Mouse (Mus musculus): Measurements from ENCODE around the gene Rrp36.
A peak's percentile ranks its signal among the peaks of the same experiment; 100 is the strongest.

The Rrp36 gene

DNA sequence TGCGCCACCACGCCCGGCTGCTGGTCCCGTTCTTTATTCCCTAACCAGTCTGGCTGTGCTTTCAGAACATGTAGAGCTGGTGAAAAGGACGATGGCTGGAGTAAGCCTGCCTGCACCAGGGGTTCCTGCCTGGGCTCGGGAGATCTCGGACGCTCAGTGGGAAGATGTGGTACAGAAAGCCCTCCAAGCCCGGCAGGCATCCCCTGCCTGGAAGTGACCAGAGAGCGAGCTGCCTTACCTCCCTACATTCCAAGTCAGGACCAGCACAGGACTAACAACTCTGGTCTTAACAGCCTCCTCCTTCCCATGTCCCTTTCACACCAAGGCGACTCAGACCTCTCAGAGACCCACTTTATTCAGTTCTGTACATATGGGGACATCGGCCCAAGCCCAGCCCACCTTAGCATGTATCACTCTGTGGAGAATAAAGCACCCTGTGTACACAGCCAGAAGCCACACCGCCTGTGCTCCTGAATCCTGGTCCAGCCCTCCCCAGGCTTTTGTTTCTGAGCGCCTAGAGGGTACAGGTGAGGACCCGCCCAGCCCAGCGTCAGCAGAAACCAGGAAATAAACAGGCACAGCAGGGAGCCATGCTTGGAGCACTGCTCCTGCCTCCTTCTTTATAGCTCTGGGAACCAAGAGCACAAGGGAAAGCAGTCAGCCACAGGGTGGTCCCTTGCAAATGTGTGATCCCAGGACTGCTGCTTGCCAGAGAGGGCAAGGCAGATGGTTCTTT, 8.7 kb upstream of the Rrp36 start:
- DNase-seq, result no peak

DNA sequence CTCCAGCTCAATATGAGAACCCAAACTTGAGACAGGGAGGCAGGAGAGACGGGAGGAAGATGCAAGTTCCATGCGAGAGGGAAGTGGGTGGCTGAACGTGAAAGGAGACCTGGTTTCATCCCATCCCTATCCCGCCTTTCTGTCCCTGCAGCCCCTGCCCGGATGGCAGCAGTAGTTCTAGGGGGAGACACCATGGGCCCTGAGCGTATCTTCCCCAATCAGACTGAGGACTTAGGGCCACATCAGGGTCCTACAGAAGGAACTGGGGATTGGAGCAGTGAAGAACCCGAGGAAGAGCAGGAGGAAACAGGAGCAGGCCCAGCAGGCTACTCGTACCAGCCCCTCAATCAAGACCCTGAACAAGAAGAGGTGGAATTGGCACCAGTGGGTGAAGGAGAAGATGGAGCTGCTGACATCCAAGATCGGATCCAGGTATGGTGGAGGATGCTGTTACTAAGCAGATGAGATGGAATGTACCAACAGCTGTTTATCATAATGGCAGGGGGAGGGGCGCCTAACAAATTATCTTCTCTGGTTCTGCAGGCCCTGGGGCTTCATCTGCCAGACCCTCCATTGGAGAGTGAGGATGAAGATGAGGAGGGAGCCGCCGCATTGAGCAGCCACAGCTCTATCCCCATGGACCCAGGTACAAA, 7.4 kb upstream of the Rrp36 start:
- DNase-seq, result no peak

DNA sequence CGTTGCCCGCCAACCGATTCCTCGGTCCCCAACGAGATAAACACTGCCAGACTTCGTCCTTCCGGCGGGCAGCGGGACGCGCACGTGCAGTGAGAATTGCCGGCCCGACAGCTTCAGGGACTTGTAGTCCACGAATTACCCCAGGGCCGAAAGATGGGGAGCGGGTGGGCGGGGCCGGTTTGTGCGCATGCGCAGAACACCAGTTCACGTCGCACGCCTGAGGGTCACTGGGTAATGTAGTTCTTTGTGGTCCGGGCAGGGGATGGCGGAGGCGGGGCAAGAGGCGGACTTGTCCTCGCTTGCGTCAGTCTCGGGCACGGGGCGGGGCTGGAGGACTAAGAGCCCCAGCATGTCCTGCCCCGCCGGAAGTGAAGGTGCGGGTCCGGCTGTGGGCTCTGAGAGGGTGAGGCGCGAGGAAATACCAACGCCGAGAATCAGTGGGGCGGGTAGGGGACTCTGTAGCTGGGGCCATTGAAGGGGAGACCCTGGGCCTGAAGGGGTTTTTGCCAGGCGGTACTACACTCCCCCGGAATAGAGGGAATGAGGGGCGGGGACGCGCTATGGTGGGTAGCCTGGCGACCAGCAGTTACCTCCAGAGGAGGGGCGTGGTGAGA, 6.7 kb upstream of the Rrp36 start, which contains the start of gene Klhdc3:
Gene Klhdc3 (minus strand): TSS at position 155 of the 614 bp plus-strand sequence.
- DNase-seq, result peak; percentile 96

DNA sequence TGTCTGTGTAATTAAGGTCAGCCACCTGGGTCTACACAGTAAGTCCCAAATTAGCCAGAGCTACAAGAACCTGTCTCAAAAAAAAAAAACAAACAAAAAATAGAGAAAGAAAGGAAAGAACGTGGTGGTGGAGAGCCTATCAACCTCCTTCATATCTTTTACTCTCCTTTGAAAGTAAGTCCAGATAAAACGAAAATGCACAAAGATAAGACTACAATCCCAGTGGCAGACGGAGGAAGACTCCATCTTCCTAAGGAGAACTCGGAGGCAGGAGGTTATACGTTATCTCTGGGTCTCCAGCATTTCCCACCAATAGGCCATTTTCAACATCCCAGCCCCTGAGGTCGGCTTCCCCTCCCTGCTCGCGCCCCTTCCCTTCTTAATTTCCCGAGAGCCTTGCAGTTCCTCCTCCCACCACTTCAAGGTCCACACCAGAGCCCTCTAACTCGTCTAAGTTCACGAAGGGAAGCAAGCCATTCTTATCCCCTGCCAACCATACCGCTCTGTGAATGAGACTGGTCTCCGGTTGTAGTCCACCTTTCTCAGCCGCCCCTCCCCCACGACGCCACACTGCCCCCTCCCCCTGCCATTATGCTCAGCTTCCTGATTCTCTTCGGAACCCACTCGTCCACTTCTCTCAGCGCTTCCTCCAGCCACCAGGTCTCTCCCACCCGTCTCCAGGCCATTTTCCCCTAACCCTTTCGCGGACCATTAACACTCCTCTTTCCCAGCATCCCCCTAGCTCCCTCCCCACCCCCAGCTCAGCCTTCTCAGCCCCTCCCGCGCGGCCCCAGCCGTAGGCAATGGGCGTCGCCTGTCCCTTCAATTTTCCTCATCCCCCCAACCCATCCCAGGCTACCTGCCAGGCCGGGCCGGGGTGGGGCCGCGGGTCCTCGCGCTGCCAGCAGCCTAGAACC, 5.9 kb upstream of the Rrp36 start:
- DNase-seq, result peak; percentile 43

DNA sequence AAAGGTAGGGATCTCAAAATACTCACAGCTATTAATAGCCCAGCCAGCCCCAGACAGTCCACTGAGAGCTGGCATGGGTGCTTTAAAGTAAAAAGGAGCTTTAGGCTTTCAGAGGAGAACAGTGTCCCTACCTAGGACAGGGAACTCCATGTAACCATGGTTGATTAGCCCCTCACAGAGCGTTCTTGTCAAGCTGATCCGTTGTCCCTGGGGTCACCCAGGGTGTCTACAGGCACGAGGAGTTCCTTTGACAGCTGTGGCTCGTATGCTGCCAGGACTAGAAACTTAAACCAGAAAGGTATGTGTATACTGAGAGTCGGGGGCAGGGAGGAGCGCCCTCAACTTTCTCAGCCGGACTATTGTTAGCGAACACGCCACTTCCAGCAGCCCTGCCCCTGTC, 4.8 kb upstream of the Rrp36 start:
- DNase-seq, result no peak

DNA sequence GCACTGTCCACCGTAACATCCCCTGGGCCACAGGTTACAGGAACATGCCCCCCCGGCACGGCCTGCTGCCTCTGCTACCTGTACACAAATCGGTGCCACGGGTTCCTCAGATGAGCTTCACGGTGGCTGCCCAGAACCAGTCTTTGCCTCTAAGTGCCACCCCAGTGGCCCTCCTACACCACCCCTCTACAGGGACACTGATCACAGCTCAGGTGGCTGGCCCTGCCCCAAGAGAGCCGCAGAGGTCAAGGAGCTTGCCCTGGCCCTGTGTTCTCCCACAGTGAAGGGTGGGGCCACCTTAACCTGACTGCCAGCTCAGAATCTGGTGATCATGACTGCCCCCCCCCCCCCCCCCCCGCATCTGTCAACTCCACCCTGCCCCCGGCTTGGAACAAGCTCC, 4.3 kb upstream of the Rrp36 start, which contains the start of gene Mea1:
Gene Mea1 (plus strand): TSS at position 378 of the 400 bp plus-strand sequence.
- no peak for DNase-seq

DNA sequence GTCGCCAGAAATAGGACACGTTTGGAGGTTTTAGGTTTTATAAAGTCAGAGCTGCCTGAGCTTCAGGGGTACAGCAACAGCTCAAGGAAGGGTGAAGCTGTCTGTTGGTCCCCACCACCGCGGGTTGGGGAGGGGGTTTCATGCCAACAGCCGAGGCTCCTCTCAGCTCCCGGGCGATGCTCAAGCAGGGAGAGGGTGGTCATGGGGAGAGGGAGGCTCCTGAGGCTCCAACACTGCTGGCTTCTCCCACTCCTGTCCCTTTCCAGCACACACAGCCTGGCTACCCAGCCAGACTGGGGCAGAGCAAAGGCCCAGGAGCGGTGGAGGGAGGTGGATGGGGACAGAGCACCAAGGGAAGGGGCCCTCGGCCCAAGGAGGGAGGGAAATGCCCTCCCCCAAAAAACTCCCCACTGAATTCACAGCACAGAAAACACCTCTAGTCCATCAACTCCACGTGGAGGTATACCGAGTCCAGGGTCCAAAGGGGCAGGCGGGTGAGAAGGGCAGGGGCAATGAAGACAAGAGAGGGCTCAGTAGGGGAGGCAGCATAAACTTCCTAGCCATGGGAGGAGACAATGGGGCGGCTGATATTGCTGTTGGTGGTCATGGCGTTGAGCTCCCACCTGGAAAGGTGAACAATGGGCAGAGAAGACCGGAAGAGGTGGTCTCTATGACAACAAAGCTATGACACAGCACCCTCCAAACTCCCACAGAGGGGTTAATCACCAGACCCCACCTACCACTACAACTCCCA, 555 bp upstream of the Rrp36 start:
- DNase-seq, result no peak

DNA sequence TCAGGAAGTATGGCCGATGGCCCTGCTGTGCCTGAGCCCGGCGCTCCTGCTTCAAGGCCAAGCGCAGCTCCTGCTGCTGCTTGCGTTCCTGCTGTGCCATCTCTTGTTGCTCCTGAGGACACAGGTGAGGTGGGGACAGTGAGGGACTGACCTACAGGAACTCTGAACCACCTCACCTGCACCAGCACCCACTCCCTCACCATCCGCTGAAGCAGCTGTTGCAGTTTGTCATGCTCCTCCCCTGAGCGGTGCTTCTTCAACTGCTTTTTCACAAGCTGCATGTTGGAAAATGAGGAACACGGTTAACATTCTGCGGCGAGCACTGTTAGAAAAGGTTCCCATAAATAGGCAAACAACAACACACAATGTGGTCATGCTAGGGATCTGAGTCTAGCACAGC, 4.2 kb downstream of the Rrp36 start:
- no peak for DNase-seq

DNA sequence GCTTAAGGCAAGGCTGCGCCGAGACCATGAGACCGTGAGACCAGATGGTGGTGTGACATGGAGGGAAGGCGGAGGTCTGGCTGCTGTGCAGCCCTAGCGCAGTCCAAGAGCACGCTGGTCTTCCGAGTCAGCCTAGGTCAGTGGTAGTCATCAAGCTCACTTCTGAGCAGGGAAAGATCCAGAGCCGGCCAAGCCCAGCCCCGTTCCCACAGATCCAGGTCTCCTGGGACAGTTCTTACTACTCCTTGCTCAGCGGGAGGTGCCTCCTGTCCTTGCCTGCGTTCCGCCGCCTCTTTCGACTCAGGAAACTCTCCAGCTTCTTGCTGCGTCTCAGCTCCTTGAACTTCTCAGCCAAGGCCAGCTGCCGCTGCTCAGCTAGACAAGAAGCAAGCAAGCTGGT, 6.4 kb downstream of the Rrp36 start:
- no peak for DNase-seq

DNA sequence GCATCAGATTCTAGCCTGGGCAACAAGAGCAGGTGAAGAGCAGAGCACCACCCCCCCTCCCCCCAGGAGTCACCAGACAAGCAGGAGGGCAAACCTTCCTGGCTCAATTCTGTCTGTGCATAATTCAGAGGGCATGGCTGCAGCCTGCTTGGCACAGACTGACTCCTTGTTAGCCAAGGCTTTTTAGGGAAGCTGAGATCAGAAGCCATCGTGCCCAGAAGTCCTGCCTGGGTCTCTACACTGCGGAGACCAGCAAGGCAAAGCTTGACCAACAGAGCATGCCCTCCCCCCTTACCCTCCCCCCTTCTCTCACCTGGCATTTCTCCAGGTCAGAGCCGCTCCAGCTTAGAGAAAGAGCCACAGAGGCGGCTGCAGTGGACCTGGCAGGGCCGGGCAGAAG, 11.4 kb downstream of the Rrp36 start:
- DNase-seq, result no peak

DNA sequence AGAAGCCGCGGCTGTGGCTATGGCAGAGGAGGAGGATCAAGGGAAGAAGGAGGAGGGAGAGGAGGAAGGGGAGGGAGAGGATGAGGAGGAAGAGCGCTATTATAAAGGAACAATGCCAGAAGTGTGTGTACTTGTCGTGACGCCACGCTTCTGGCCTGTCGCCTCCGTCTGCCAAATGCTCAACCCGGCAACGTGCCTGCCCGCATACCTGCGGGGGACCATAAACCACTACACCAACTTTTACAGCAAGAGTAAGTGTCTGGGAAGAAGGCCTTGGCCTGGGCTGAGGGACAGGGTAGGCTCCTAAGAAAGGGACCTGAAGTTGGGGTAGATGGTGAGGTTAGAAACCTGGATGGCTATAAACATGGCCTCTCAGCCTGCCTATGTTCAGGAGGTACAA, 12.2 kb downstream of the Rrp36 start:
- DNase-seq, result no peak

DNA sequence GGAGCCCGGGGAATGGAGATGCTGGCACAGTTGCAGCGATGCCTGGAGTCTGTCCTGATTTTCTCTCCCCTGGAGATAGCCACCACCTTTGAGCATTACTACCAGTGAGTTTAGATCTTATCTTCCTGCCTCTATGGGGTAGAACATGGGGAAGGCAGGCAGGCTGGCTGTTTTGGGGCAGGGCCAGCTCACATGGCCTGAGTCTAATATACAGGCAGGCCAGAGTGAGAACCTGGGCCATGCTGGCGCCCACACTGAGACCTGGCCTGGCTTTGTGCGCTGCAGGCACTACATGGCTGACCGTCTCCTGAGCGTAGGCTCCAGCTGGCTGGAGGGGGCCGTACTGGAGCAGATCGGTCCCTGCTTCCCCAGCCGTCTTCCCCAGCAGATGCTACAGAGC, 12.8 kb downstream of the Rrp36 start:
- no peak for DNase-seq

DNA sequence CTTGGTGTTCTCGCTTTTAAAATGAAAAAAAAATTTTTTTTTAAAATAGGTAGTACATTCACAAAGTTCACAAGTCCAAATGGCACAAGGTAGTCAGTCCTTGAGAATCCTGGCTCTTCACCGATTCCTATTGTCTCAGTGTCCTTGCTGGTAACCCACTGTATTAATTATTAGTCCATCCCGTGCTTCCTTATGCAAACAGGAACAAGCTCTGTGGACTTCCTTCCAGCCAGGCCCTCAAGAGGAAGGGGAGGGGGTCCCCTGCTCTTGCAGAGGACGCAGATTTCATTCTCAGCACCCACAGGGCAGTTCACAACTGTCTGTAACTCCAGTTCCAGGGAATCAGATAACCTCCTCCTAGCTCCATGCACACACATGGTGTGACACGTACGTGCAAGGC, 18.1 kb downstream of the Rrp36 start:
- no peak for DNase-seq

DNA sequence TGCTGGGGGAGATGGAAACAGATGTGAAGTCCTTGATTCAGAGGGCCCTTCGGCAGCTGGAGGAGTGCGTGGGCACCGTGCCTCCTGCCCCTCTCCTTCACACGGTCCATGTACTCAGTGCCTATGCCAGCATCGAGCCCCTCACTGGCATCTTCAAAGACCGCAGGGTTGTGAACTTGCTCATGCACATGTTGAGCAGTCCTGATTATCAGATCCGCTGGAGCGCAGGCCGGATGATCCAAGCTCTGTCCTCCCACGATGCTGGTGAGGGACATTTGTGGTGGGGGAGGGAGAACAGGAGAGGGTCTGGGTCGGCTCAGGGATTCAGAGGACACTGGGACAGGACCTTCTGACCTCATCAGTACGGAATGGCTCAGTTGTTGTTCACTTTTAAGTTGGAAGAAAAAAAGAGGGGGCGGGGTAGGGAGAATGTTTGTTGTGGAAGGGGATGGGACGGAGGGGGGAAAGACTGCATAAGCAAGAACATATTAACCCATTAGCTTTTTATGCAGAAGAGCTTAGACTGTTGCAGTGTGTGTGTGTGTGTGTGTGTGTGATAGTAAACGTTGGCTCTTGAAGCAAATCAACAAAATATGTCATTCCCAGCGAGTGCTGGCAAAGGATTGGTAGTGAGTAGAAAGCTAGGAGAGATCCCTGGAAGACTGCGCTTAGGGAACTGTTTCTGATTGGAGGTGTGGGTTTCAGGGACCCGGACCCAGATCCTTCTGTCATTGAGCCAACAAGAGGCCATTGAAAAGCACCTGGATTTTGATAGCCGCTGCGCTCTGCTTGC, 22.2 kb downstream of the Rrp36 start:
- no peak for DNase-seq

DNA sequence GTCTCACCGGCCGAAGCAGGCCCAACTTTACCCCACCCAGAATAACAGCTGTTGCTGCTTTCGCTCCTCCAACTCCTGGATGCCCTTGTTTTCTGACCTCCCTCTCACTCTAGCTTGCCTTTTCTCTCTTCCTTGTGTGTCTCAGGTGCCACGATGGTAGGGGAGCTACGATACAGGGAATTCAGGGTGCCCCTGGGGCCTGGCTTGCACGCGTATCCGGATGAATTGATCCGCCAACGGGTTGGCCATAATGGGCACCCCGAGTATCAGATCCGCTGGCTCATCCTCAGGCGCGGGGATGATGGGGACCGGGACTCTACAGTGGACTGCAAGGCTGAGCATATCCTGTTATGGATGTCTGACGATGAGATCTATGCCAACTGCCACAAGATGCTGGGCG, 22.9 kb downstream of the Rrp36 start:
- no peak for DNase-seq

DNA sequence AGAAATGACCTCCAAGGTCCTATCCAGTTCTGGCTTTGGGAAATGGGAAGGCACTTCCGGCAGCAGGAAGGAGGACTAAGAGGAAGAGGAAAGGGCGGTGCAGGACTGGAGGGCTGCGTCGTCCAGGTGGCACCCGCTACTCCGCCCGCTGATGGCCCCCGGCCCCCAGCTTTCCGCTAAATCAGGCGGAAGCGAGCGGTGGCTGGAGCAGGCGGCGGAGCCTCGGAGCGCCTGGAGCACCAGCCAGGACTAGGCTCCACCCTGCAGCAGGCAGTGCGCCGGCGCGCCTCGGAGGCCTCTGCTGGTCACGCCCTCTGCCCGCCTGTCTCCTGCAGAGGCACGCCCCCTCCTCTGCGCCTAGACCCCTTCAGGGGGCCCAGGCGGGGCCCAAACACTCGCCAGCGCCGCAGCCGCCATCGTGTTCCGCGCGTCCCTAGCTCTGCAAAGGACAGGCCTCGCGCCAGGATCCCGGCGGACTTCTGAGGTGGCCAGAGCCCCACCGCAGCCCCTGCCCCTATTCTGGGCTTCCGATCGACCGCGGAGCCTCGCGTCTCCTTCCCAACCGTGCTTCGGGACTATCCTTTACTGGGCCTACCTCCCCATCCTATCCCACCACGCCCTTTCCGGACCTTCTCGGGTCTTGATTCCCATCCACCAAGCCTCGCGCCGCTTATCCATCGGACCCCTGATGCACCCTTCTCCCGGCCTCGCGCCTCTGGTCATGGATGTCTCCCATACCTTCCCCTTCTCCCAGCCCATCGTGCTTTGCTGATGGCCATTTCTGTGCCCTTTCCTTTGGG, 23.7 kb downstream of the Rrp36 start, which contains the start of gene Cul7:
Gene Cul7 (plus strand): TSS at position 106 of the 800 bp plus-strand sequence.
- DNase-seq, result peak; percentile 92

DNA sequence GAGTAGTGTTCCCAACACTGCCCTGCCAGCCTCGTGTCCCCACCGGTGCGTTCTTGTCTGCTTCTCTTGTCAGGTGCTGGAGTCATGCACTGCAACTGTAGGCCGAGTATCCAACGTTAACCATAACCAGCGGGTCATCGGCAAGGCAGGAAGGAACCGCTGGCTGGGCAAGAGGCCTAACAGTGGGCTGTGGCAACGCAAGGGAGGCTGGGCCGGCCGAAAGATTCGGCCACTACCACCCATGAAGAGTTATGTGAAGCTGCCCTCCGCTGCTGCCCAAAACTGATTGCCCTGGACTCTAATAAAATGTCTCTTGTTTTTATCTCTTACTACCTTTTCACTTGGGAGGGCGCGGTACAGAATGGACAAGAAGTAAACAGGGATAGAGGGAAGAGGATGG, 24.3 kb downstream of the Rrp36 start:
- DNase-seq, result peak; percentile 8

DNA sequence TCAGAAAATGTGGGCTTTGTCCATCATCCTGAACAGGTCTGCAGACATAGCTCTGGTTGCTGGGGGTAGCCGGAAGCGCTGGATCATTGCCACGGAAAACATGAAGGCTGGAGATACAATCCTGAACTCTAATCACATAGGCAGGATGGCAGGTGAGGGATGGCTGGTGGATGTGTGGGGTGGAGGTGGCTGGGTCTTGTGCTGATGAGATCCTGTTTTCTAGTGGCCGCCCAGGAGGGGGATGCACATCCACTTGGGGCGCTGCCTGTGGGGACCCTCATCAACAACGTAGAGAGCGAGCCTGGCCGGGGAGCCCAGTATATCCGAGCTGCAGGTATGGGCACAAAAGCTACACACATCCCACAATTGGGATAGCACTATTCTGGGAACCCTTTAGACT, 25.7 kb downstream of the Rrp36 start:
- DNase-seq, result no peak

DNA sequence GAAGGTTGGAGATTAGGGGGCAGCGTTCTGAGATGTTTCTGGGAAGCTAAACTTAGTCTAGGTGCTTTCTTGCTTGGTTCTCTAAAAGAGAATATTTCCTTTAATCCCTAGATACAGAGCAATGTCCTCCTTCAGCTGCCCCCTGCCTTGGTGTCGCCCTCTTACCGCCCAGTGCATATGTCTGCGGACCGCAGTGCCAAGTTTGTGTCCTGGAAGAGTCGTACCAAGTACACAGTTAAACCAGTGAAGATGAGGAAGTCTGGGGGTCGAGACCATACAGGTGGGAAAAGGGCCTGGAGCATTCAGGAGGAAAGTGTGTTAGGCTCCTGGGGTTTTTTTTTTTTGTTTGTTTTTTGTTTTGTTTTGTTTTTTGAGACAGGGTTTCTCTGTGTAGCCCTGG, 26.9 kb downstream of the Rrp36 start:
- DNase-seq, result no peak

DNA sequence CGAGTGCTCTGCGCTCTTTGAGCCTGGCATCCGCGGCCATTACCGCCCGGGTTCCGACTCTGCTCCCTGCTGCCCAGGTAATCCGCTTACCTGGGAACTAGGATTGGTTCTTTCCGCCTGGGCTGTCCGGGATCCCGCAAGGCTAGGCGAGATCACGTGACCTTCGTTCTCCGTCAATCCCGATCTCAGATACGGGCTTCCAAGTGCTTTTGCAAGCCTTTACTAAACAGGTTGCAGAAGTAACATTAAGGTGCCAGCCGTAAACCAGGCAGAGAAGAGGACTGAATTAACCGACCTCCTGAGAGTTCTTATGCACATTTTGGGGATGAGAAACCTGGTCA, 27.9 kb downstream of the Rrp36 start:
- DNase-seq, result no peak

All from thymus, postnatal 25 days (tissue).